Mouse (Mus musculus) spleen, adult 12 weeks (tissue): Measurements from ENCODE around the gene Thbs2.
"Not testable (repeated sequence)": the region's sequence is repeated elsewhere in the genome, so short reads cannot be mapped to it uniquely, and the experiment has no call there.

Experiments
- DNase-seq: peaks from one replicate; pipeline ENCODE4 v3.0.0; 2022; ENCODE audit warnings: low spot score

Thbs2 gene

GRCm38 (mm10) chr17:14628901-14629300 lies 65.1 kb downstream of the Thbs2 start:
- no peak for DNase-seq

- DNase-seq: no peak
These were observed 66.2 kb downstream of the Thbs2 start for GRCm38 (mm10) chr17:14627828-14628338.

GRCm38 (mm10) chr17:14624433-14624832 lies 69.6 kb downstream of the Thbs2 start:
- no peak for DNase-seq

GRCm38 (mm10) chr17:14621006-14621405 lies 73.0 kb downstream of the Thbs2 start:
- not testable (repeated sequence) for DNase-seq

GRCm38 (mm10) chr17:14620037-14620436 lies 74.0 kb downstream of the Thbs2 start:
- no peak for DNase-seq

- no peak for DNase-seq
These were observed 75.0 kb downstream of the Thbs2 start for GRCm38 (mm10) chr17:14619038-14619437.
